Comparison of ENCODE assay signal across 25 mouse cellular contexts in genomic region chr8:8810928-8811327, GRCm38 (mm10).
DNase-seq lines count a peak whose midpoint lies in the region; ATAC-seq and TF ChIP-seq lines count a peak whose summit lies in the region.
"Had no signal": no experiment of that assay in that cellular context is flagged by ENCODE, and none has a peak within 500 bp of the region (broad histone marks: within the 10 kb centered on the region; RNA-seq: fewer than 3 reads in every experiment).

No protein-coding gene starts in this region.

- no peak for DNase-seq in embryonic facial prominence, embryonic 10.5 days (ENCODE audit: low spot score)
- peak; percentile 61 for DNase-seq in kidney, adult 2 months
- DNase-seq in kidney, adult 18-20 months = no peak
- DNase-seq in kidney, postnatal 10 days = peak; percentile 16
- no peak for DNase-seq in kidney, postnatal 4 days
- DNase-seq in forebrain, embryonic 14.5 days (ENCODE audit: low spot score) = no peak
- DNase-seq in adrenal gland, postnatal 4 days (ENCODE audit: low spot score in 2 of 2) = no peak
- DNase-seq: adrenal gland, adult 8-10 months; adrenal gland, postnatal 25 days; cerebellum, adult 2 months; cerebellum, adult 9-11 months; cerebellum, postnatal 25 days; gastrocnemius, postnatal 25 days; heart, adult 18-20 months; heart, postnatal 10 days; heart, postnatal 36 days had no signal

- H3K9me3 ChIP-seq in embryonic facial prominence, embryonic 12.5 days = no peaks in the 10 kb centered on the region
- H3K9me3 ChIP-seq in embryonic facial prominence, embryonic 10.5 days = no peaks in the 10 kb centered on the region
- no peaks in the 10 kb centered on the region for H3K9me3 ChIP-seq in forebrain, embryonic 14.5 days (replicated peaks; ENCODE audit: control insufficient read depth, low read length)
- H3K9me3 ChIP-seq: embryonic facial prominence, embryonic 15.5 days; forebrain, embryonic 15.5 days; heart, embryonic 12.5 days; heart, embryonic 15.5 days; hindbrain, embryonic 10.5 days; hindbrain, embryonic 13.5 days had no signal

- no peaks in the 10 kb centered on the region for H3K36me3 ChIP-seq in embryonic facial prominence, embryonic 12.5 days
- no peaks in the 10 kb centered on the region for H3K36me3 ChIP-seq in embryonic facial prominence, embryonic 10.5 days (replicated peaks)
- no peaks in the 10 kb centered on the region for H3K36me3 ChIP-seq in kidney, adult 2 months (ENCODE audit: control insufficient read depth, insufficient read depth, low read length)
- no peaks in the 10 kb centered on the region for H3K36me3 ChIP-seq in forebrain, embryonic 14.5 days (ENCODE audit: control insufficient read depth, insufficient read depth, low read length)
- H3K36me3 ChIP-seq: embryonic facial prominence, embryonic 15.5 days; forebrain, embryonic 15.5 days; heart, embryonic 12.5 days; heart, embryonic 15.5 days; hindbrain, embryonic 10.5 days; hindbrain, embryonic 13.5 days had no signal

- WGBS in embryonic facial prominence, embryonic 12.5 days = 39% methylated on average over 4 of the region's 4 CpGs
- WGBS in embryonic facial prominence, embryonic 10.5 days = 48% methylated on average over 4 of the region's 4 CpGs
- WGBS in kidney, adult 2 months = 45% methylated on average over 4 of the region's 4 CpGs
- WGBS in forebrain, embryonic 14.5 days = 73% methylated on average over 4 of the region's 4 CpGs

- no peak for TF ChIP-seq POLR2A in kidney, adult 2 months (IDR thresholded peaks at IDR 0.05; ENCODE audit: low read depth, low read length)

- H3K4me1 ChIP-seq in embryonic facial prominence, embryonic 12.5 days = peaks cover 9% of the 10 kb centered on the region
- H3K4me1 ChIP-seq in embryonic facial prominence, embryonic 10.5 days = peaks cover 20% of the 10 kb centered on the region
- H3K4me1 ChIP-seq in kidney, adult 2 months (ENCODE audit: control insufficient read depth, insufficient read depth, low read length) = peaks cover 14% of the 10 kb centered on the region; the same call in 1 of the 2 replicates
- no peaks in the 10 kb centered on the region for H3K4me1 ChIP-seq in forebrain, embryonic 14.5 days (ENCODE audit: control insufficient read depth, insufficient read depth, low read length)
- H3K4me1 ChIP-seq: forebrain, embryonic 15.5 days; heart, embryonic 12.5 days; heart, embryonic 15.5 days had no signal

- H3K9ac ChIP-seq in embryonic facial prominence, embryonic 12.5 days = no peak overlapping the region
- no peak overlapping the region for H3K9ac ChIP-seq in forebrain, embryonic 14.5 days (ENCODE audit: low read length)
- H3K9ac ChIP-seq: embryonic facial prominence, embryonic 15.5 days; forebrain, embryonic 15.5 days; heart, embryonic 12.5 days; heart, embryonic 15.5 days; hindbrain, embryonic 13.5 days had no signal

- H3K27ac ChIP-seq in embryonic facial prominence, embryonic 12.5 days = peak overlapping the region; percentile 37; the same call in 1 of the 2 replicates
- H3K27ac ChIP-seq in embryonic facial prominence, embryonic 10.5 days (replicated peaks) = no peak overlapping the region; the same call in 1 of the 2 replicates
- no peak overlapping the region for H3K27ac ChIP-seq in kidney, adult 2 months (ENCODE audit: insufficient read depth, low read depth, low read length)
- H3K27ac ChIP-seq in forebrain, embryonic 14.5 days (ENCODE audit: low read depth, low read length) = no peak overlapping the region
- H3K27ac ChIP-seq: embryonic facial prominence, embryonic 15.5 days; forebrain, embryonic 15.5 days; heart, embryonic 15.5 days; hindbrain, embryonic 10.5 days; hindbrain, embryonic 13.5 days had no signal

- H3K4me3 ChIP-seq in embryonic facial prominence, embryonic 12.5 days = no peak overlapping the region
- H3K4me3 ChIP-seq in embryonic facial prominence, embryonic 10.5 days = no peak overlapping the region
- no peak overlapping the region for H3K4me3 ChIP-seq in kidney, adult 2 months (ENCODE audit: insufficient read depth, low read depth, low read length)
- no peak overlapping the region for H3K4me3 ChIP-seq in forebrain, embryonic 14.5 days (ENCODE audit: low read depth, low read length)
- H3K4me3 ChIP-seq: embryonic facial prominence, embryonic 15.5 days; forebrain, embryonic 15.5 days; heart, embryonic 12.5 days; heart, embryonic 15.5 days; hindbrain, embryonic 10.5 days; hindbrain, embryonic 13.5 days had no signal

- H3K4me2 ChIP-seq in embryonic facial prominence, embryonic 12.5 days (replicated peaks) = no peak overlapping the region
- H3K4me2 ChIP-seq in forebrain, embryonic 14.5 days (ENCODE audit: low read length) = no peak overlapping the region
- H3K4me2 ChIP-seq: embryonic facial prominence, embryonic 15.5 days; forebrain, embryonic 15.5 days; heart, embryonic 12.5 days; heart, embryonic 15.5 days; hindbrain, embryonic 13.5 days had no signal

- no peak for TF ChIP-seq CTCF in kidney, adult 2 months (conservative IDR thresholded peaks at IDR 0.05; ENCODE audit: insufficient read depth, insufficient read length, low read depth, low read length)

- no peak for ATAC-seq in embryonic facial prominence, embryonic 12.5 days (ENCODE audit: insufficient number of reproducible peaks, insufficient read depth, low FRiP score, low TSS enrichment)
- no peak for ATAC-seq in forebrain, embryonic 14.5 days
- ATAC-seq: activated CD4-positive, CD25-positive, alpha-beta regulatory T cell, adult 4 months; forebrain, embryonic 15.5 days; hindbrain, embryonic 16.5 days had no signal

- H3K27me3 ChIP-seq in embryonic facial prominence, embryonic 12.5 days = no peaks in the 10 kb centered on the region
- no peaks in the 10 kb centered on the region for H3K27me3 ChIP-seq in embryonic facial prominence, embryonic 10.5 days (replicated peaks; ENCODE audit: low read depth, poor library complexity, severe bottlenecking)
- no peaks in the 10 kb centered on the region for H3K27me3 ChIP-seq in kidney, adult 2 months (replicated peaks; ENCODE audit: control insufficient read depth, insufficient read depth, low read length)
- H3K27me3 ChIP-seq in forebrain, embryonic 14.5 days (replicated peaks; ENCODE audit: control insufficient read depth, insufficient read depth, low read length) = no peaks in the 10 kb centered on the region
- H3K27me3 ChIP-seq: embryonic facial prominence, embryonic 15.5 days; forebrain, embryonic 15.5 days; heart, embryonic 12.5 days; heart, embryonic 15.5 days; hindbrain, embryonic 13.5 days had no signal

Comparison
In these comparisons a context has a peak if more than half of its experiments do, and no peak if none do; other contexts are left out.
1. DNase-seq: peak in kidney, adult 2 months (single experiment) and kidney, postnatal 10 days (single experiment); none in embryonic facial prominence, embryonic 10.5 days (single experiment), kidney, adult 18-20 months (single experiment), kidney, postnatal 4 days (0 of 2), forebrain, embryonic 14.5 days (single experiment) and adrenal gland, postnatal 4 days (0 of 2).